Mouse (Mus musculus) common myeloid progenitor, adult 5-6 weeks (primary cell): ENCODE results near the gene Ciz1. TPM values are rescaled to one million over a fixed set of nuclear protein-coding genes. Genes with fewer than 3 reads are reported as not detected.

Source experiments
- ATAC-seq: replicated peaks from 2 replicates; pipeline ENCODE4 v1.8.0; 2016; ENCODE audit warnings: low read depth, mild to moderate bottlenecking, moderate TSS enrichment, inconsistent platforms; ENCODE audit not compliant: poor library complexity, severe bottlenecking
- total RNA-seq: library from RNA; stranded (forward); fragments of 200-1000, 187-1606 nt; gene quantifications from 2 replicates; pipeline ENCODE4 v1.2.3, GENCODE M21; 2017

Gene Ciz1
- total RNA-seq, 1 experiment from 2014 or later, result 76.5 TPM

- ATAC-seq, result no peak
Observed at GRCm38 (mm10) chr2:32318709-32319585, 33.2 kb upstream of the Ciz1 start.

GRCm38 (mm10) chr2:32319586-32320580 lies 32.2 kb upstream of the Ciz1 start:
- ATAC-seq, result no peak

- ATAC-seq, result no peak
Observed at GRCm38 (mm10) chr2:32320721-32321120, 31.4 kb upstream of the Ciz1 start.

- no peak for ATAC-seq
Observed at GRCm38 (mm10) chr2:32321591-32322298, 30.4 kb upstream of the Ciz1 start.

GRCm38 (mm10) chr2:32322754-32323741 lies 29.1 kb upstream of the Ciz1 start:
- ATAC-seq, result no peak

- no peak for ATAC-seq
Observed at GRCm38 (mm10) chr2:32324322-32324721, 27.8 kb upstream of the Ciz1 start.

- no peak for ATAC-seq
Observed at GRCm38 (mm10) chr2:32325342-32325741, 26.8 kb upstream of the Ciz1 start.

GRCm38 (mm10) chr2:32327200-32327599 lies 24.9 kb upstream of the Ciz1 start:
- ATAC-seq, result no peak

GRCm38 (mm10) chr2:32328911-32329460 lies 23.1 kb upstream of the Ciz1 start:
- ATAC-seq, result no peak

- ATAC-seq, result no peak
Observed at GRCm38 (mm10) chr2:32329531-32329930, 22.6 kb upstream of the Ciz1 start.

- no peak for ATAC-seq
Observed at GRCm38 (mm10) chr2:32332159-32332558, 20.0 kb upstream of the Ciz1 start.

- ATAC-seq, result 0 out of 2 replicates have a peak, but pooled peaks have one; percentile 28
Observed at GRCm38 (mm10) chr2:32335888-32336287, 16.2 kb upstream of the Ciz1 start.

GRCm38 (mm10) chr2:32339912-32340642 lies 12.1 kb upstream of the Ciz1 start:
- ATAC-seq, result no peak

GRCm38 (mm10) chr2:32340836-32341633 lies 11.1 kb upstream of the Ciz1 start:
- ATAC-seq, result no peak

- no peak for ATAC-seq
Observed at GRCm38 (mm10) chr2:32341634-32341939, 10.5 kb upstream of the Ciz1 start.

- no peak for ATAC-seq
Observed at GRCm38 (mm10) chr2:32342039-32342438, 10.1 kb upstream of the Ciz1 start.
